Mouse (Mus musculus) liver, embryonic 13.5 days (tissue): ENCODE results near the gene Zfp710. TPM values are rescaled to one million over a fixed set of nuclear protein-coding genes. Genes with fewer than 3 reads are reported as not detected.

ENCODE experiments used
- ATAC-seq: fragments of 200-750 bp; cut with Nextera tagmentation; 2 replicates; pipeline ENCODE4 v1.8.0; 2017; ENCODE audit warnings: low read depth, mild to moderate bottlenecking, moderate number of reproducible peaks, moderate library complexity
- DNase-seq: peaks from one replicate; pipeline ENCODE4 v3.0.0; 2022
- H3K27ac ChIP-seq: fragments of 300-500 bp; sonication (generic); 2 replicates; pipeline ENCODE4 v1.5.1; 2015; ENCODE audit warnings: moderate library complexity, mild to moderate bottlenecking, inconsistent platforms
- H3K27me3 ChIP-seq: fragments of 300-500 bp; sonication (generic); 2 replicates; pipeline ENCODE4 v1.6.1; 2015; ENCODE audit warnings: mild to moderate bottlenecking, inconsistent platforms
- H3K36me3 ChIP-seq: fragments of 300-500 bp; sonication (generic); 2 replicates; pipeline ENCODE4 v1.6.1; 2015; ENCODE audit warnings: mild to moderate bottlenecking, inconsistent platforms
- H3K4me1 ChIP-seq: fragments of 300-500 bp; sonication (generic); replicated peaks from 2 replicates; pipeline ENCODE4 v1.6.1; 2015; ENCODE audit warnings: inconsistent platforms
- H3K4me2 ChIP-seq: fragments of 300-500 bp; sonication (generic); 2 replicates; pipeline ENCODE4 v1.6.1; 2015; ENCODE audit warnings: inconsistent platforms, mild to moderate bottlenecking, moderate library complexity
- H3K4me3 ChIP-seq: fragments of 300-500 bp; sonication (generic); replicated peaks from 2 replicates; pipeline ENCODE4 v1.5.1; 2015; ENCODE audit warnings: mild to moderate bottlenecking, inconsistent platforms
- H3K9ac ChIP-seq: fragments of 300-500 bp; sonication (generic); 2 replicates; pipeline ENCODE4 v1.6.1; 2015; ENCODE audit warnings: mild to moderate bottlenecking, inconsistent platforms
- H3K9me3 ChIP-seq: fragments of 300-500 bp; sonication (generic); replicated peaks from 2 replicates; pipeline ENCODE4 v1.6.1; 2016; ENCODE audit warnings: inconsistent platforms
- WGBS: fragments of 180-500 bp; shearing (Covaris S2); methylation state at CpG from one replicate; pipeline ENCODE4 v1.1.7; 2015; ENCODE audit not compliant: insufficient replicate concordance; 5-methylcytosine and 5-hydroxymethylcytosine counted together
- polyA plus RNA-seq: library from polyadenylated mRNA; unstranded; fragments of >200 nt; fragmentation: Nextera tagmentation; extraction: Ambion mirVana; gene quantifications from 2 replicates; pipeline ENCODE4 v1.2.1, GENCODE M21; 2015

Zfp710 gene
- polyA plus RNA-seq, 1 experiment from 2014 or later: 3.9 TPM

DNA sequence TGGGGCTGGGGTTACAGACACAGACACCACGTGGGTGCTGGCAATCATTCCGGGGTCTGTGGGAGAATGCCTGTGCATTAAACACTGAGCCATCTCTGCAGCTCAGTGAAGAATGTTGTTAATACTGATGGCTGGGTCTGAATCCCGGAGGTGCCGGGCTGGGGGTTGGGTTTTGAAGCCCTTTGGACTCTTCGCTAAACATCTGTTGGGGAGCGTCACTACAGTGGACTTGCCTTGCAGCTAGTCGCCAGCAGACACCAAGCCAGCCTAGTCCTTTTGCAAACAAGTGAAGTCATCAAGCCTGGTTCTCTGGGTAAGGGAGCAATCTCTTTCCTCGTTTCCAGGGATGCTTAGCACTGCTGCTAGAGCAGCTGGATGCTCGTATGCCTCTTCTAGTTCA lies 63.6 kb downstream of the Zfp710 start:
- ATAC-seq (peak; percentile 23; the same call in 1 of the 2 replicates), DNase-seq (no peak)
- Histone ChIP-seq H3K4me3 (no peak overlapping the region), H3K27me3 (no peaks in the 10 kb centered on the region), H3K9me3 (no peaks in the 10 kb centered on the region), H3K4me1 (peaks cover 6% of the 10 kb centered on the region; the same call in 1 of the 2 replicates), H3K36me3 (peaks cover 70% of the 10 kb centered on the region), H3K27ac (0 out of 2 replicates have a peak overlapping the region, but pooled peaks have one; percentile 23), H3K9ac (no peak overlapping the region), H3K4me2 (no peak overlapping the region)
- WGBS: 70% methylated on average over 9 of the region's 9 CpGs

DNA sequence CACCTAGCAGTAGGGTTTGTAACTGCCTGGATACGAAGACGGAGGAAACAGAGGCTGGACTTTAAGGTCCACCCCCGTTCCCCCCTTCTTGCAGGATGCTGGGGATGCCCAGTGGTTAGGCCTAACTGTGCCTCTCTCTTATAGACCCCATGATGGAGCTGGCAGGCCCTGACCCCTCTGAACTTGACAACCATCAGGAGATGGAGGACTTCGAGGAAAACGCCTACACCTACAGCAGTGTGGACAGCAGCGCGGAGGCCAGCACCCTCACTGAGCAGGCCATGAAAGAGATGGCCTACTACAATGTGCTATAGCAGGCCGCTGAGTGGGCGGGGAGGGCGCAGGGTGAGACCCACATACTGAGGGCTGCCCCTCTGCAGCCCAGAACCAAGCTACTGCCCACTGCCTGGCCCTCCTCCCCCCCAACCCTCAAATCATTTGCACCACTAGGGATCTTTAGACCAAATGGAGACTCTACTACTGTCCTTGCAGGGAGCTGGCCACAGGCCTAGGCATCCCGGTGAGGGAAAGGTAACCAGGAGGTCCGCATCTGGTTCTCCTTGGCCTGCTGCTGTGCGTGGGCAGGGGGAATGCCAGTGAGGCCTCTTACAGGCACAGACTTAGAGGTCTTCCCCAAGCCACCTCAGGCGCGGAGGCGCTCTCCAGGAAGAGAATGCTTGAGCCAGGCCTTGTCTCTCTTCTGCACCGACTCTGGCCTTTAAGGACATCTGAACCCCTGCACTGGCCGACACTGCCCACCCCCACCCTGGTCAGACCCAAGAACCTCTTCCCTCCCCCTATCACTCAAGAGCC lies 65.8 kb downstream of the Zfp710 start:
- no peak overlapping the region for H3K9ac ChIP-seq
- no peak overlapping the region for H3K4me2 ChIP-seq
- H3K4me1 ChIP-seq: peaks cover 6% of the 10 kb centered on the region; the same call in 1 of the 2 replicates
- H3K36me3 ChIP-seq: peaks cover 84% of the 10 kb centered on the region
- H3K4me3 ChIP-seq: no peak overlapping the region
- ATAC-seq (0 out of 2 replicates have a peak, but pooled peaks have one; percentile 8), DNase-seq (no peak)
- H3K27me3 ChIP-seq: no peaks in the 10 kb centered on the region
- no peak overlapping the region for H3K27ac ChIP-seq
- 81% methylated on average over 18 of the region's 18 CpGs for WGBS
- no peaks in the 10 kb centered on the region for H3K9me3 ChIP-seq

DNA sequence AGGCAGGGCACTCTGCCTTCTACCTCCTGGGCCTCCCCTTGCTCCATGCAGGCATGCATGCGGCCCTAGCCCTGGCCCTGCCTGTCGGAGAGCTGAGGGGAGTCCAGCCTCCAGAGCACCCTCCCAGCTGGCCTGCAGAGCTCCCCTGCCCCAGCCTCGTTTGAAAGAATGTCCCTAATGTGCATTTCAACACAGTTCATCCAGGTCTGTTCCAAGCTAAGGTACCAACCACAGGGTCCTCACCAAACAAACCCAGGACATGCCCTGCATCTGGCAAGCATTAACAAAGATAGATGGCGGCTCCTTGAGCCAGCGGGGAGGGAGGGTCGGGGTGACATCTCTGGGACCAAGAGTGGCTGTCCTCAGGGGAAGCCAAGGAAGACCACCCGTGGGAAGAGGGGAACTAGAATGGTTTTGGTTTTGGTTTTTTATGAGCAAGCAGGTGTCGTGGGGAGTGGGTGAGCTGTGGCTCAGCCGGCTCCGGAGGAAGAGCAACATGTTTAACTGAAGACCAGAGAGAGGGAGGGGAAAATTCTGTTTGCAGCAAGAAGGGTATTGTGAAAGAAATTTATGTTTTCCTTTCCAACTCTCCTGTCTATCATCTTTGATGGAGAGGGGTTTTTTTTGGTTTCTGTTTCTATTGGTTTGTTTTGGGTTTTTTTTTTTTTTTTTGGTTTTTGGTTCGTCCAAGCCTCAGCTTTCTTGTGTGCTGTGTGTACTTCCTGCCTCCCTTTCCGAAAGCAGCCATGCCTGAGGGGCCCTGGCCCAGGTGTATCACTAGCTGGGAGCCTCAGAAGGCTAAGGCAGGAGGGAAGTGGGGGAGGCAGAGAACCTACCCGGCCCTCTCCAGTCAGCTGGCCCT lies 66.6 kb downstream of the Zfp710 start:
- no peak overlapping the region for H3K27ac ChIP-seq
- no peak overlapping the region for H3K4me2 ChIP-seq
- ATAC-seq (no peak), DNase-seq (no peak)
- H3K27me3 ChIP-seq: no peaks in the 10 kb centered on the region
- peaks cover 84% of the 10 kb centered on the region for H3K36me3 ChIP-seq
- H3K4me1 ChIP-seq: peaks cover 6% of the 10 kb centered on the region; the same call in 1 of the 2 replicates
- no peak overlapping the region for H3K4me3 ChIP-seq
- no peak overlapping the region for H3K9ac ChIP-seq
- 58% methylated on average over 13 of the region's 13 CpGs for WGBS
- H3K9me3 ChIP-seq: no peaks in the 10 kb centered on the region

DNA sequence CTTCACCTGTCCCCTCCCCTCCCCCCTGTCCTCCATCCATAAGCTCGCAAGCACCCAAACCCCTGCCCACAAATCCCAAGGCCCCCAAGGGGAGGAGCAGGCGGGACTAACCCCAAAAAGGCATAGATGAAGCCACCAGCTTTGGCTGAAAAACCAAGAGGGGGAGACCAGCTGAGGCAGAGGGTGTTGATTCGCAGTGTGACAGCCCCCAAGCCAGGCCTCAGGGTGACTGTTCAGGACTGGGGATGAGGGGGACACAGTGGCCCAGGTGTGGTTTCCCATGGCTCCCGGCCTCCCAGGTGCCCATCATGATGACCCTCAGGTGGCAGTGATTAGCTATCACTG lies 67.2 kb downstream of the Zfp710 start:
- Histone ChIP-seq H3K4me2 (no peak overlapping the region), H3K4me3 (no peak overlapping the region), H3K9me3 (no peaks in the 10 kb centered on the region), H3K4me1 (peaks cover 6% of the 10 kb centered on the region; the same call in 1 of the 2 replicates), H3K9ac (no peak overlapping the region), H3K27ac (no peak overlapping the region), H3K27me3 (no peaks in the 10 kb centered on the region), H3K36me3 (peaks cover 84% of the 10 kb centered on the region)
- DNase-seq: no peak
- WGBS: 69% methylated on average over 4 of the region's 4 CpGs
- ATAC-seq: no peak

DNA sequence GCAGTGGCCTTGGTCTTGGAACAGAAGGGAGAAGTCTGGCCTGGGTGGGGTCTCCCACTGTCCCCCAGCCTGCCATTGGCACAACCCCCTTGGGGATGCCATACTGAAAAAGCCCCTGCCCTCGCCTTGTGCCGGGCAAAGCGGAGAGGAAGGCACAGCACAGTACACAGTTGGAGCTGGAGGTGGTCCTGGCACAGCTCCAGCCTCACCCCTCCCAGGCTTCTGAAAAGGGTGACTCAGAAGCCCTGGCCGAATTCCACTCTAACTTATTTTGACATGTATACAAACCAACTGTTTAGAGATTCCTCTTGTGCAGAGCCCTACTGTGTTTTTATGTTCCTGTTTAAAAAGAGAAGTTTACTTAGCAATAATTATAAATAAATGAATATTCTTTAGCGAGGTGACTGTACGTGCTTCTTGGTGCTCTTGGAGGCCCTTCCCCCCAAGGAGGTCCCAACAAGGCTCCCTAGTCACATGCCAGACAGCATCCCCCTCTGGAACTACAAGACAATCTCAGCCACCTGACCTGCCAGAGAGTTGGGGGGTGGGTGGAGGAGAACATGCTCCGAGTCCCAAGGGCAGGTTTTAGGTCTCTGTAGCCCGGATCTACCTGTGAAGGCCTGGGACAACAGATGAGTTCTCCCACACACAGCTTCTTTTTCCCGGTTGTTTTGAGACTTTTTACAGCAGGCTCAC lies 67.9 kb downstream of the Zfp710 start:
- Histone ChIP-seq H3K4me1 (peaks cover 4% of the 10 kb centered on the region; the same call in 1 of the 2 replicates), H3K36me3 (peaks cover 83% of the 10 kb centered on the region), H3K9ac (no peak overlapping the region), H3K4me3 (no peak overlapping the region), H3K27me3 (no peaks in the 10 kb centered on the region), H3K4me2 (no peak overlapping the region), H3K27ac (no peak overlapping the region; the same call in 1 of the 2 replicates), H3K9me3 (no peaks in the 10 kb centered on the region)
- no peak for DNase-seq
- 69% methylated on average over 9 of the region's 9 CpGs for WGBS
- no peak for ATAC-seq

DNA sequence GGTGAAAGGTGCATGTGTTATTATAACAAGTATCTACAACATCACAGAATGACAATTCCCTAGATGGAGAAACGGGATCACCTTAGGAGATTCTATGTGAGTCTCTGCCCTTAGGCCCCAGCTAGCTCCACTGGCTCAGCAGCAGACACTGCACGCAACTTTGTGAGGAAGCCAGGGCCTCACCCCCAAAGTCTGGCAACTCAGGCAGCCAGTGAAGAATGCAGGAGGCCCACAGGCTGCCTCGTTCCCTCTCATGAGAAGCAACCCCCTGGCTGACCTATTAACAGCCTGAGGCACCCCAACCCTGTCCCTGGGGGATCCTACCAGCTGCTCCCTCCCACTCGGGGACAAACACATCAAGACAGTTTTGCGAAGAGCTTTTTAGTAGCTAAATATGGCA lies 69.9 kb downstream of the Zfp710 start:
- Histone ChIP-seq H3K9ac (no peak overlapping the region), H3K4me3 (no peak overlapping the region), H3K27ac (no peak overlapping the region), H3K4me2 (no peak overlapping the region), H3K4me1 (no peaks in the 10 kb centered on the region), H3K9me3 (no peaks in the 10 kb centered on the region), H3K36me3 (peaks cover 90% of the 10 kb centered on the region), H3K27me3 (no peaks in the 10 kb centered on the region)
- 72% methylated on average over 5 of the region's 5 CpGs for WGBS
- DNase-seq (no peak), ATAC-seq (no peak)

DNA sequence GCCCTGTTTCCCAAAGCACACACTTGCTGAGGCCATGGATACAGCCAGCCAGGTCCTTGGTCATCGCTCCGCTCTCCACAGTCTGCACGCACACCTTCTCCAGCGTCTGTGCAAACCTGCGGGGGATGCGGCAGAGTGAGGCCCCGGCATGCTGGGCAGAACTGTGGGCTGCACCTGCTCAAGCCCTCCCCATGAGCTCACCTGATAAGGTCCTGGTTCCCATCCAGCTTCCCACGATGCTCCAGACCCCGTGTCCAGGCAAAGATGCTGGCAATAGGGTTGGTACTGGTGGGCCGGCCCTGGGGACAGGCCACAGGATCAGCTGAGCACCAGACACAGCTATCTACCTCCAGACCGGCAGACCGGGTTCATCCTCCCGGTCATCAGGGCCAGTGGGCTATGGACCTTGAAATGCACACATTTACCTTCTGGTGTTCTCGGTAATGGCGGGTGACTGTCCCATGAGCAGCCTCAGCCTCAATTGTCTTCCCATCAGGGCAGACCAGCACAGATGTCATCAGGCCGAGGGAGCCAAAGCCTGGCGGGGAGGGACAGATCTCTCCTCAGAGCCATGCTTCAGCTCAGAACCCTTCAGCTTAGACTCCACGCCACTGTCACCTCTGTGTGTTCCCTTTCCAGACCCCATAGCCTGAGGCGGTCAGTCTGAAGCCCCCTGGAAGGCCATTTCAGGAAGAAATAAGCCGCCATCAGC lies 71.1 kb downstream of the Zfp710 start:
- DNase-seq (no peak), ATAC-seq (no peak)
- 84% methylated on average over 20 of the region's 20 CpGs for WGBS
- Histone ChIP-seq H3K27ac (no peak overlapping the region), H3K9me3 (no peaks in the 10 kb centered on the region), H3K9ac (no peak overlapping the region), H3K27me3 (no peaks in the 10 kb centered on the region), H3K4me2 (no peak overlapping the region), H3K4me1 (no peaks in the 10 kb centered on the region), H3K36me3 (peaks cover 91% of the 10 kb centered on the region), H3K4me3 (no peak overlapping the region)

DNA sequence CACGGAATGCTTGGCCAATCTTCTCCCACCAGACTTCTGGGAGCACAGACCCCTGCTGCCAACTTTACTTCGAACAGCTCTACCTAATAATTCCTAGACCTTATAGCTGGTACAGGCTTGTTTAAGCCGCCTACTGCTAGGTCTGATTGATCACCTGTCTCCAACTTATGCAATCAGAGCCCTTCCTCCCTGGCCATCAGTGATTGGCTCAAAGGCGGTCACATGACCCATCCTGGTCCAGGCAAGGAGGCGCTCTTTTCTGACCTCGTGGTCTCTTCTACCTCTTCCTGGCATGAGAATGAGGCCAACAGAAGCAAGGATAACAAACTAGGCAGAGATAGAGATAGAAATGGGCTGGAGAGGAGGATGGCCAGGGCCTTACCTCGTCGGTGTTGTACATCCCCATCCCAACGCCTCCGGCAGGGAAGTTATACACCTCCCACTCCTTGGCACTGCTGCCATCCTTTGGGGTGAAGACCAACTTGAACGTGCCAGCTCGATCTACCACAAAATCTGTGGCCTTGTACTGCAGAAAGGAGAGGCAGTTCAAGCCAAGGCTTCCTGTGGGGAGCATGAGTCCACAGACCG lies 73.9 kb downstream of the Zfp710 start:
- H3K4me2 ChIP-seq: no peak overlapping the region
- H3K4me1 ChIP-seq: no peaks in the 10 kb centered on the region
- DNase-seq (no peak), ATAC-seq (no peak)
- H3K9ac ChIP-seq: no peak overlapping the region
- 83% methylated on average over 13 of the region's 13 CpGs for WGBS
- no peaks in the 10 kb centered on the region for H3K27me3 ChIP-seq
- peaks cover 92% of the 10 kb centered on the region for H3K36me3 ChIP-seq
- H3K4me3 ChIP-seq: no peak overlapping the region
- H3K27ac ChIP-seq: no peak overlapping the region
- H3K9me3 ChIP-seq: no peaks in the 10 kb centered on the region

DNA sequence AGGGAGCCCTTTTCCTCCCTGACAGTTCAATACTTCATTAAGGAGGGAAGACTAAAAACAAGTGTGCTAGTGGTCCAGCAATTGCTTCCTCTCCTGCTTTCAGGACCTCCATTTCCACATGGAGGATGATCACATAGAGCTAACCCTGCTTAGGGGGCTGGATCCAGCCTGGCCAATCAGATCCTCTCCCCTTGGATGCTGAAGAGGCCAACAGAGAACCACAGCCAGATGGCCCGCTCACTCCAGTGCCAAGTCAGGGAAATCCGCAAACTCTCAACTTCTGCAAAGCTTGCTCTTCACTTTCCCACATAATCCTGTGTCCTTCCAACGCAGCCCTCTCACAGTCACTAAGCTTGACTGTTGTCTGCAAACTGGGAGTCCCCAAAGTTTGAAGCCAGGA lies 78.7 kb downstream of the Zfp710 start:
- peaks cover 6% of the 10 kb centered on the region; the same call in 1 of the 2 replicates for H3K9me3 ChIP-seq
- no peak for DNase-seq
- no peaks in the 10 kb centered on the region for H3K27me3 ChIP-seq
- no peak overlapping the region for H3K27ac ChIP-seq
- H3K36me3 ChIP-seq: peaks cover 61% of the 10 kb centered on the region
- no peak for ATAC-seq
- no peak overlapping the region for H3K4me3 ChIP-seq
- H3K4me1 ChIP-seq: no peaks in the 10 kb centered on the region
- H3K9ac ChIP-seq: no peak overlapping the region
- no peak overlapping the region for H3K4me2 ChIP-seq
- WGBS: 85% methylated on average over 3 of the region's 3 CpGs

DNA sequence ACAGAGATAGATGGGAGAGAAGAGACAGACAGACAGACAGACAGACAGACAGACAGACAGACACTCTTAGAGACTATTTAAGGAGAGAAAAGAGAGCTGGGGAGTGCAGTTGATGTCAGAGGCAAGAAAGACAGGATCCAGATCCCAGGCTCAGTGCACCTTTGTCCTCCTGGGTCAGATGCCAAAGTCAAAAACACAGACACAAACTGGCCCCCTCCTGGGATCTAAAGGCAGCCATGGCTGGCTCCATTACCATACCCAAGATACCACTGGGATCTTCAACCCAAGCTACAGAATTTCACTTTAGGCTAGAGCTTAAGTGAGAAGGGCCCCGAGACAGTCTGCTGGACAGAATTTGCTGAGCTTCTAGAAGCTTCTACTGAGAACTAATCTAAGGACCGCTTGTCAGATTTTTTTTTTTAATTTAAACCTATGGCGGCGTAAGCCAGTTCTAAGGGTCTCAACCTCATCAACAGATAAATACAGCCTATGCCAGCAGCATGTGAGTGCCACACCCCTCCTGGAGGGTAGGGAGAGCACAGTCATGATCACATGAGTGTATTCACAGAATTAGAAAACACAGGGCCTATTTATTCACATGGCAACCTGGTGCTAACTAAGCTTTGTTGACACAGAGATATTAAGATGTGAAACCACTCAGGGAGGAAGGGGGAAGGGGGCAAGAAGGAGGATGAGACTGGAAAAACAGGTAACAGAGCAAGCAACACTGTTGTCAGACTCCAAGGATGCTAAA lies 81.2 kb downstream of the Zfp710 start:
- H3K9me3 ChIP-seq: peaks cover 6% of the 10 kb centered on the region; the same call in 1 of the 2 replicates
- peaks cover 20% of the 10 kb centered on the region for H3K4me1 ChIP-seq
- WGBS: 83% methylated on average over 4 of the region's 4 CpGs
- ATAC-seq: no peak
- no peak overlapping the region for H3K4me3 ChIP-seq
- no peaks in the 10 kb centered on the region for H3K27me3 ChIP-seq
- H3K36me3 ChIP-seq: peaks cover 43% of the 10 kb centered on the region
- DNase-seq: no peak
- no peak overlapping the region for H3K27ac ChIP-seq
- no peak overlapping the region for H3K9ac ChIP-seq
- no peak overlapping the region for H3K4me2 ChIP-seq
